Mouse (Mus musculus): ENCODE measurements at regions not wholly inside any gene's neighbourhood (a gene's known extent, or its start where the extent isn't known, plus 50 kb on each side); places are given as distances from the start of the nearest gene placed in this dataset.
"Not testable (repeated sequence)": the region's sequence is repeated elsewhere in the genome, so short reads cannot be mapped to it uniquely, and the experiment has no call there.

GRCm38 (mm10) chr13:31050160-31050788 lies 76.3 kb downstream of the Gm5447 start:
- H3K27me3 ChIP-seq (ENCODE audit: low read depth, poor library complexity, severe bottlenecking), result no peaks in the 10 kb centered on the region
- WGBS, result 88% methylated on average over 11 of the region's 11 CpGs
- no peaks in the 10 kb centered on the region for H3K9me3 ChIP-seq (replicated peaks)
- H3K4me3 ChIP-seq, result no peak overlapping the region
- no peaks in the 10 kb centered on the region for H3K4me1 ChIP-seq
- no peaks in the 10 kb centered on the region for H3K36me3 ChIP-seq
- no peak for DNase-seq (ENCODE audit: low spot score)
- H3K27ac ChIP-seq, result no peak overlapping the region

GRCm38 (mm10) chr13:31051586-31051985 lies 77.6 kb downstream of the Gm5447 start:
- H3K27ac ChIP-seq; DNase-seq (ENCODE audit: low spot score); H3K4me1 ChIP-seq; H3K27me3 ChIP-seq (ENCODE audit: low read depth, poor library complexity, severe bottlenecking); H3K9me3 ChIP-seq (replicated peaks); H3K4me3 ChIP-seq; H3K36me3 ChIP-seq: not testable (repeated sequence)
- WGBS, result 83% methylated on average over 1 of the region's 6 CpGs

- no peak overlapping the region for H3K27ac ChIP-seq
- H3K4me3 ChIP-seq, result no peak overlapping the region
- 93% methylated on average over 8 of the region's 8 CpGs for WGBS
- no peaks in the 10 kb centered on the region for H3K9me3 ChIP-seq (replicated peaks)
- DNase-seq (ENCODE audit: low spot score), result no peak
- no peaks in the 10 kb centered on the region for H3K4me1 ChIP-seq
- no peaks in the 10 kb centered on the region for H3K36me3 ChIP-seq
- H3K27me3 ChIP-seq (ENCODE audit: low read depth, poor library complexity, severe bottlenecking), result no peaks in the 10 kb centered on the region
Measured at GRCm38 (mm10) chr13:31054356-31054755, 80.4 kb downstream of the Gm5447 start.

- Histone ChIP-seq H3K27ac (no peak overlapping the region), H3K36me3 (no peaks in the 10 kb centered on the region), H3K9me3 (replicated peaks) (no peaks in the 10 kb centered on the region), H3K4me3 (no peak overlapping the region), H3K27me3 (ENCODE audit: low read depth, poor library complexity, severe bottlenecking) (no peaks in the 10 kb centered on the region), H3K4me1 (no peaks in the 10 kb centered on the region)
- DNase-seq (ENCODE audit: low spot score), result no peak
- 78% methylated on average over 5 of the region's 5 CpGs for WGBS
Measured at GRCm38 (mm10) chr13:31055376-31056083, 81.5 kb downstream of the Gm5447 start.

GRCm38 (mm10) chr13:31056154-31056871 lies 82.3 kb downstream of the Gm5447 start:
- H3K9me3 ChIP-seq (replicated peaks), result no peaks in the 10 kb centered on the region
- H3K4me3 ChIP-seq, result no peak overlapping the region
- DNase-seq (ENCODE audit: low spot score), result no peak
- 93% methylated on average over 12 of the region's 12 CpGs for WGBS
- H3K27ac ChIP-seq, result no peak overlapping the region
- H3K36me3 ChIP-seq, result no peaks in the 10 kb centered on the region
- no peaks in the 10 kb centered on the region for H3K27me3 ChIP-seq (ENCODE audit: low read depth, poor library complexity, severe bottlenecking)
- no peaks in the 10 kb centered on the region for H3K4me1 ChIP-seq

GRCm38 (mm10) chr13:31060916-31061431 lies 87.0 kb downstream of the Gm5447 start:
- H3K27ac ChIP-seq, result no peak overlapping the region
- no peaks in the 10 kb centered on the region for H3K9me3 ChIP-seq (replicated peaks)
- WGBS, result 75% methylated on average over 6 of the region's 6 CpGs
- H3K4me1 ChIP-seq, result no peaks in the 10 kb centered on the region
- H3K27me3 ChIP-seq (ENCODE audit: low read depth, poor library complexity, severe bottlenecking), result no peaks in the 10 kb centered on the region
- H3K4me3 ChIP-seq, result no peak overlapping the region
- no peaks in the 10 kb centered on the region for H3K36me3 ChIP-seq
- no peak for DNase-seq (ENCODE audit: low spot score)

GRCm38 (mm10) chr13:31068343-31068742 lies 94.3 kb downstream of the Gm5447 start:
- H3K36me3 ChIP-seq, result no peaks in the 10 kb centered on the region
- no peak for DNase-seq (ENCODE audit: low spot score)
- no peak overlapping the region for H3K4me3 ChIP-seq
- 83% methylated on average over 2 of the region's 2 CpGs for WGBS
- no peaks in the 10 kb centered on the region for H3K9me3 ChIP-seq (replicated peaks)
- H3K27ac ChIP-seq, result no peak overlapping the region
- no peaks in the 10 kb centered on the region for H3K27me3 ChIP-seq (ENCODE audit: low read depth, poor library complexity, severe bottlenecking)
- no peaks in the 10 kb centered on the region for H3K4me1 ChIP-seq

GRCm38 (mm10) chr13:31076541-31076940 lies 102.5 kb downstream of the Gm5447 start:
- H3K4me1 ChIP-seq, result peaks cover 19% of the 10 kb centered on the region

GRCm38 (mm10) chr13:31078751-31079150 lies 104.7 kb downstream of the Gm5447 start:
- Histone ChIP-seq H3K27ac (no peak overlapping the region), H3K9me3 (replicated peaks) (no peaks in the 10 kb centered on the region), H3K27me3 (ENCODE audit: low read depth, poor library complexity, severe bottlenecking) (peaks cover 41% of the 10 kb centered on the region), H3K4me3 (no peak overlapping the region), H3K4me1 (peaks cover 19% of the 10 kb centered on the region), H3K36me3 (no peaks in the 10 kb centered on the region)
- DNase-seq (ENCODE audit: low spot score), result no peak
- WGBS, result 82% methylated on average over 3 of the region's 3 CpGs

More at GRCm38 (mm10) chr13:31076541-31076940, 102.5 kb downstream of the Gm5447 start:
- H3K9me3 ChIP-seq (replicated peaks), result no peaks in the 10 kb centered on the region
- no peak for DNase-seq (ENCODE audit: low spot score)
- WGBS, result 54% methylated on average over 5 of the region's 5 CpGs
- no peak overlapping the region for H3K4me3 ChIP-seq
- no peaks in the 10 kb centered on the region for H3K36me3 ChIP-seq
- no peak overlapping the region for H3K27ac ChIP-seq
- H3K27me3 ChIP-seq (ENCODE audit: low read depth, poor library complexity, severe bottlenecking), result peaks cover 36% of the 10 kb centered on the region

GRCm38 (mm10) chr13:31080215-31080614 lies 106.2 kb downstream of the Gm5447 start:
- Histone ChIP-seq H3K27me3 (ENCODE audit: low read depth, poor library complexity, severe bottlenecking) (peaks cover 54% of the 10 kb centered on the region), H3K27ac (no peak overlapping the region), H3K4me3 (no peak overlapping the region), H3K9me3 (replicated peaks) (no peaks in the 10 kb centered on the region), H3K4me1 (peaks cover 19% of the 10 kb centered on the region), H3K36me3 (no peaks in the 10 kb centered on the region)
- DNase-seq (ENCODE audit: low spot score), result no peak
- 5% methylated on average over 4 of the region's 4 CpGs for WGBS

GRCm38 (mm10) chr13:31082448-31083140 lies 108.6 kb downstream of the Gm5447 start:
- 42% methylated on average over 13 of the region's 13 CpGs for WGBS
- H3K27ac ChIP-seq, result no peak overlapping the region
- H3K4me3 ChIP-seq, result no peak overlapping the region
- no peaks in the 10 kb centered on the region for H3K36me3 ChIP-seq
- H3K27me3 ChIP-seq (ENCODE audit: low read depth, poor library complexity, severe bottlenecking), result peaks cover 54% of the 10 kb centered on the region
- DNase-seq (ENCODE audit: low spot score), result peak; percentile 61
- H3K9me3 ChIP-seq (replicated peaks), result no peaks in the 10 kb centered on the region
- peaks cover 21% of the 10 kb centered on the region for H3K4me1 ChIP-seq

GRCm38 (mm10) chr13:31101051-31101450 lies 127.0 kb downstream of the Gm5447 start:
- Histone ChIP-seq H3K4me3 (no peak overlapping the region), H3K4me1 (no peaks in the 10 kb centered on the region), H3K36me3 (no peaks in the 10 kb centered on the region), H3K27me3 (ENCODE audit: low read depth, poor library complexity, severe bottlenecking) (no peaks in the 10 kb centered on the region), H3K27ac (no peak overlapping the region), H3K9me3 (replicated peaks) (no peaks in the 10 kb centered on the region)
- no peak for DNase-seq (ENCODE audit: low spot score)
- WGBS, result 74% methylated on average over 2 of the region's 2 CpGs

Data from limb, embryonic 10.5 days (tissue).